Mouse (Mus musculus) lung, postnatal 25 days (tissue): ENCODE results near the gene Gm29289.
"Not testable (repeated sequence)": the region's sequence is repeated elsewhere in the genome, so short reads cannot be mapped to it uniquely, and the experiment has no call there.

Experiments
- DNase-seq: peaks from one replicate; pipeline ENCODE4 v3.0.0; 2022; ENCODE audit warnings: low spot score

Gm29289 gene

GRCm38 (mm10) chrY:2932282-2932681 lies at the start of gene Gm29289:
TSS of gene Gm29289 (plus strand) at chrY:2932582.
- not testable (repeated sequence) for DNase-seq

DNA sequence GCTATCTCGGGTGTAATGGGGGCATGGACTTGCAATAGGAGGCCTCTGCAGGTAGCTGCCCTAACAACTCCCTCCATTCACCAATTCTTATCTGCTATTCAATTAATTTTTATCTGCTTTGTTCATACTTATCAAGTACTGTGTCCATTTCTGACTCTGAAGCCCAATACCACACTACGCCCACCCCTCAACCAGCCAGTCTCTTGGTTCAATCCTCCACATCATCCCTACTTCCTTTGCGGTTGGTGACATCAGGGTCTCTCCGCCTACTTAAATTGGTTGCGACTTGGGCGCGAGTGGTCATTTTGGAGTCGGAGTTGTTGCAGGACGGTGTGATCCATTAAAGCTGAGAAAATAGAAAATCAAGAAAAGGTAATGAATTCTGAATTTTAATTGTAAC lies 31.7 kb upstream of the Gm29289 start, which contains the start of gene Gm10352:
Gm10352 (plus strand) TSS at position 301 of the 400 bp plus-strand sequence.
- not testable (repeated sequence) for DNase-seq
